Mouse (Mus musculus) erythroblast, embryonic 14.5 days (primary cell): ENCODE data around the gene Fkbp14.

Experiments used
- GATA1 ChIP-seq: IDR thresholded peaks from 2 replicates; pipeline ENCODE4 v1.6.1; 2012; ENCODE audit warnings: low read length, inconsistent platforms, mixed read lengths
- TAL1 ChIP-seq: IDR thresholded peaks from 3 replicates; pipeline ENCODE4 v1.6.1; 2012; ENCODE audit warnings: low read length, inconsistent platforms, mixed read lengths

- no peak for TF ChIP-seq TAL1
- no peak for TF ChIP-seq GATA1
These were observed 56.7 kb downstream of the Fkbp14 start for GRCm38 (mm10) chr6:54540252-54540887.
